Mouse (Mus musculus) layer of hippocampus, adult 9-10 months (tissue): Measurements from ENCODE around the gene Gm20604.

Experiments used
- DNase-seq: peaks from one replicate; pipeline ENCODE4 v3.0.0; 2022; ENCODE audit warnings: low spot score

Gene Gm20604

GRCm38 (mm10) chr12:102758403-102758756, at the start of gene Gm20604:
Gm20604 (minus strand) TSS chr12:102758672.
- DNase-seq, result no peak

DNA sequence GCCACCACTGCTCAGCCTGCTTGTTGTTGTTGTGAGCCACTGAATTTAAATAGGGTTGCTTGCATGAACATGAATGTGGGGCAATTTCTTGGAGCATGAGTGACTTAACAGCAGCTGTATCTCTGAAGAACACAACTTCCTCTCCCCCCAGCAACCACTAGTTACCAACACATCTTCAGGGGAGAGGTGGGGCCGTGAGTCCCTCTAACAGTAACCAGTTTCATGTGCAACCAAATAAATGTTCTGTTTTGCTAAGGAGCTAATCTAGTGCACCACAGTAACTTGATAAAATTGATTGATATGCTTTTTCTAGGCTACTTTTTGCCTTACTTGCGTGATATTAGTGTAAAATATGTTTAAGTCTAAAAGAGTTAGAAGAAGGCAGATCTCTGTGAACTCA, 41.1 kb upstream of the Gm20604 start:
- DNase-seq, result no peak

DNA sequence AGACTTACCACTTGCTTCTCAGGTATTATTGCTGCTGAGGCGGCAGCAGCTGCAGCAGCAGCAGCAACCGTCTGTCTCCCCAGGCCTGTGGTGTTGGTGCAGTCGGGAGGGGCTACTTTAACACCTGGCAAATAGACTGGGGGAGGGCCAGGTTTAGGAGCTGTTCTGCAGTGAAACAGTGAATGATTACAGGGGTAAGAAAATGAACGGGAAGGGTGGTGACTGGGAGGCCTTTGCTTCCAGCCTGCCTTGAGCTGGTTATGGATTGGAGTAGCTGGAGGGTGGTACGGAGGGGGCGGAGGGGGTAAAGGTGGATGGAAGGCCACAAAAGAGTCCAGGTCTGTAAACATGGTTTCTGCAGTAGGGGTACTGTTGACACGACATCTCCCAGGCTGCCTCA, 29.5 kb upstream of the Gm20604 start:
- no peak for DNase-seq

DNA sequence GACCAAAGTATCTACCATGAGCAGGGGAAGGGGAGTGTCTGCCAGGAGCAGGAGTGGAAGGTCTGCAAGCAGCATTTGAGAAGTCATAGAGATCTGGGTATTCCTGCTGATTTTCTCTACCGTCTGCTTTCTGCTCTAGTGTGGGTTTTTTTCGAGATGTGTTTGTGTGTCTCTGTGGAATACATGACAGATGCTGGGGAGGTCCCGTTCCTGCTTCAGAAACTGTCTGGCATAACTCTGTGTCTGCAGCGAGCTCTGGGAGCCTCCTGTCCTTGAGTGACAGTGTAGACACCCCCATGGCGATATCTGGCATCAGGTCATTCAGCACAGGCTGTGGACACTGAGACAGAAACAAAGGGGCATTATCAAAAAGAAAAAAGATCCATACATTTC, 27.1 kb upstream of the Gm20604 start:
- peak; percentile 13 for DNase-seq

DNA sequence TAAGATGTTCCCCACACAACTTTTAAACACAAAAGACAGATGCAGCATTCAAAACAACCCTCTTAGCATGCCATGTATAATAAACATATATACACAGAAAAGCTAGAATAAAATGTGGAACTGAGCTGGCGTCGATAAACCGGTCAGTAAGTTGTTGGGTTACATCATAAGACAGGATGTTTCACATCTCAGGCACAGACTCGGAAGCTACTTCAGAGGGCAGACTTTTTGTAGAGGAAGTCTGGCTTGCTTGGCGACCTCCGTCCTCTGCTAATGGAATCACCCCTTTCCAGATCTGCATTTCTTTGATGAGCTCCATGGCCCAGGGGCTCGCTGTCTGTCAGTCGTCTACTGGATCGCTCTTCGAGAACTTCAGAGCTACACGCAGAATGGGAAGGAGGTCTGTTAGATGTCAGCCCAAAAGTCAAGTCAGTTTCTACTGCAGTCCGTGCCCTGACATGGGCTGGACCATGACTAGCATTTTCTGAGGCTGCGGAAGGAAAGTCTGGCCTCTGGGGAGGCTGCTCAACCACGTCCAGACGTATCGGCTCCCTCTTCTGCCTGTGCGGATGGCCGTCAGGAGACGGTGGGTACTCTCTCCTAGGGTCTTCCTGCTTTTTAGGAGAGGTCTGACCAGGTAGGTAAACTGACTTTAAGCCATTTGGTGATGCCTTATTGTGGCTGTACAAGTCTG, 26.6 kb upstream of the Gm20604 start:
- no peak for DNase-seq

DNA sequence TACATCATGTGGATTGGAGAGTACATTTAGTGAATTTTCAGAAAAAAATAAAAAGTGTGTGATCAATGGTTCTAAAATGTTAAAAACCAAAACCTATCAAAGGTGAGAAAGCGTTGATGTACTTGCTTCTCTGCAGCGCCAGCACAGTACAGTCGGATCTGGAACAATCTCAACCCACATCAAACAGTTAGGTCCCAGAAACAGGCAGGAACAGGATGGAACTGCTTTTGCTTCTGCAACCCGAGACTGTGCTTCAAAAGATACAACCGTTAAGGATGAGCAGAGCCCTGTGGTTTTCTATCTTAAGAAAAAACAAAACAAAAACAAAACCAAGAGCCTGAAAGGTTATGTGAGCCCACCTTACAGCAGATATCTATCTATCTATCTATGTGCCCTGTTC, 24.4 kb upstream of the Gm20604 start:
- DNase-seq, result no peak

DNA sequence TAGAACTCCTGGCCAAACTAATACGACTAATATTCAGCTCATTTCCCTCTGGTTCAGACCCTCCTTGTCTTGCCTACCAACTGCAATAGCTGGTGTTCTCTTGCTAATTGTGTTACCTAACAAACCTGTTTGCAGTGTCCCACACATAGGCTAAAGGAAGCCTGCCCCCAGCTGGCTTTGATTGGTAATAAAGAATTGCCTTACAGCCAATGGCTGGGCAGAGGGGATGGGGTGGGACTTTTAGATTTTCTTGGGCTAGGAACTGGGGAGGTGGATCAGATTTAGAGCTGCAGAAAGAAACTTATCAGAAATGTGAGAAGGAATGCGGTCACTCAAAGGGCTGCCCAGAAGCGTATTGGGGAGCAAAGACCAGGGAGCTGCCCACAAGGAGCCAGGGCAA, 21.0 kb upstream of the Gm20604 start:
- no peak for DNase-seq

- DNase-seq, result no peak
These were observed 19.7 kb upstream of the Gm20604 start for GRCm38 (mm10) chr12:102778151-102778550.

DNA sequence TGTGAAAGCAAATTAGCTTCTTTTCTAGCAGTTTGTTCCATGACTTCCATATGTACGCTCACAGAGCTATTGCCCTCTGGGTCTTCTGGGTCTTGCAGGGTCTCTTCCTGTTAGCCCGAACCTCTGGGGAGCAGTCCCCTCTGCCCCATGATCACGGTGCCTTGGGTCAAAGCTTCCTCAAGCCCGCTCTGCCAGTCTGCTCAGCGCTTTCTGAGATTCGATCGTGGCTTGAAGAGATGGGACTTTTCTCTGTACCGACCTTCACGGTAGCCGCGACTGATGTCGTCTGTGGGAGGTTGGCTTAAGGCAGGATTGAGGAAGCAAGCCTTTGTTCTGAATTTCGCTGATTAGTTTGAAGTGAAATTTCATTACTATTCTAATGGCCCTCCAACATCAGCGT, 17.6 kb upstream of the Gm20604 start:
- no peak for DNase-seq

DNA sequence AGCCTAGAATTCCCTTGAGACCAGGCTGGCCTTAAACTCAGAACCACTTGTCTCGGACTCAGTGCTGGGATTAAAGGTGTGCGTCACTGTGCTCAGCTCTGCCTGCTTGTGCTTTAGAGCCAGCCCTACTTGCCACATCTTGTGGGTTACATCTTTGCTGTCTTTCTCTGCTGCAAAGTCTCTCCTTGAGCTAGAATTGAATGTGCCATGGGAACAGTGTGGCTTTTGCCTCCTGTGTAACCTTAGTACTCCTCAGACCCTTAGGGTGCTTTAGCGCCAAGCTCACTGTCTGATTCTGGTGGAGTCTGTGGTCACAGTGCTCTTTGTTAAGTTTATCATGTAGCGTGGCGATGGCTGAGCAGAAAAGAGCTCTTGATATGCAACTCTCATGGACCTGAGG, 14.2 kb upstream of the Gm20604 start:
- no peak for DNase-seq

DNA sequence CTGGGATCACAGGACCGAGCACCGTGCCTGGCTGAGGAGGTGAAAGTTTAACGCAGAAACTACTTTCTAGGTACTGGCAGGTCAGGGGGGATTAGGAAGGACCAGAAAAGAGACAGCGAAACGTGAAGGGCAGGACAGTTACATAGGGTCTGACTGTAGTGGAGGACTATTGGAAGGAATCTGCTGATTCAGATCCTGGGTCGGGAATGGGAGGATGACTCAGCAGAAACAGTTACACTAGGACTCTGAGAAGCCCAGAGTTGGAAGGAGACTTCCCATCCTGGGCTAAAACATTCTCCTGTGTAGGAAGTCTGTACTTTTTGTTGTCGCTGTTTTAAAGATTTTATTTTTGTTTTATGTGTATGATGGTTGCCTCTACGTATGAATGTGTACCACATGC, 13.1 kb upstream of the Gm20604 start:
- DNase-seq, result no peak

GRCm38 (mm10) chr12:102769000-102769399, 10.5 kb upstream of the Gm20604 start:
- DNase-seq, result no peak

GRCm38 (mm10) chr12:102763696-102764095, 5.2 kb upstream of the Gm20604 start:
- no peak for DNase-seq

- DNase-seq, result no peak
These were observed 3.2 kb upstream of the Gm20604 start for GRCm38 (mm10) chr12:102761668-102762067.

DNA sequence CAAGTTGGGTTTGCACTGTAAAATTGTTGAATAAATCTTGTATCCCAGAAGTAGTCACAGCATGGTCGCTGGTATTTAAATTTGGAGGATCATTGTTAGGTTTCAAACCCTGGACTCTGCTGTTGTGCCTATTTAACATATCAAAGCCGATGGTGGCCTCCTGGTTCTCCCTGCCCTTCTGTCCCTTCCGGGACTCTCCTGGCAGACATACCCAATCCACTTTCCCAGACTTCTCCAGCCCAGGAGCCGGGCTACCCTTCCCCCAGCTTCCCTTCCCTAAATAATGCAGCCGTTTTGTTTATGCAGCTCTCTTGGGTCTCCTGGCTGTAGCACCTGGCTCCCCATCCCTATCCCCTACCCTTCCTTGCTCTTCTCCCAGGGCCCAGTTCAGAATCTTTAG, 464 bp upstream of the Gm20604 start:
- no peak for DNase-seq

DNA sequence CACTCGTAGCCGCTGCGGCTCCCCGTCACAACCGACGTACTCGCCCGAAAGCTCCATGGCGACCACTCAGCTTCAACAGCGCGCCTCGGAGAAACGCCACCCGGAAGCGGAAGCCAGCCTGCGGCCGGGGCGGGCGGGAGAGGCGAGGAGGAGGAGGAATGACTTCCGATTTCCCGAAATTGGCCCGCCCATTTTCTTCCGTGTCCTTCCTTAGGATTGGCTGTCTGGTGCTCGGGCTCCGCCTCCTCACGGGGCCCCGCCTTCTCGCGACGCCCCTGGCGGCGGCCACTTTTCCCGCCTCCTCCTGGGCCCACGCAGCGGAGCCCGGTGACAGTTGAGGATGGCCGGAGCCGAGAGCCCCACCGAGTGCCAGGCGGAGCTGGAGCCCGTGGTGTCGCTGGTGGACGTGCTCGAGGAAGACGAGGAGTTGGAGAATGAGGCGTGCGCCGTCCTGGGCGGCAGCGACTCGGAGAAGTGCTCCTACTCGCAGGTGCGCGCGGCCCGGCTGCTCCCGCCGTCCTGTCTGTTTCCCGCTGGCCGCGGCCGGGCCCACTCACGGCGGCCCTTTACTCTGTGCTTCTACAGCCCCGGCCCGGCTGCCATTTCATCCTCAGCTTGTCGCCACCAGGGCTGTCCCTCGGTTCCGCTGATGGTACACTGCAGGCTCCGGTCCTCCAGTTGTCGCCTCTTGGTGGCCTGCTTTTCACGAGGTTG, 626 bp downstream of the Gm20604 start, which contains the start of the genes Gm28051, Gon7 and Ubr7:
Gm28051 (minus strand) TSS at position 77 of the 714 bp plus-strand sequence.
Gon7 (minus strand) TSS at position 115 of the 714 bp plus-strand sequence.
Ubr7 (plus strand) TSS at position 279 of the 714 bp plus-strand sequence.
- peak; percentile 83 for DNase-seq

- no peak for DNase-seq
These were observed 1.3 kb downstream of the Gm20604 start for GRCm38 (mm10) chr12:102757055-102757688.

DNA sequence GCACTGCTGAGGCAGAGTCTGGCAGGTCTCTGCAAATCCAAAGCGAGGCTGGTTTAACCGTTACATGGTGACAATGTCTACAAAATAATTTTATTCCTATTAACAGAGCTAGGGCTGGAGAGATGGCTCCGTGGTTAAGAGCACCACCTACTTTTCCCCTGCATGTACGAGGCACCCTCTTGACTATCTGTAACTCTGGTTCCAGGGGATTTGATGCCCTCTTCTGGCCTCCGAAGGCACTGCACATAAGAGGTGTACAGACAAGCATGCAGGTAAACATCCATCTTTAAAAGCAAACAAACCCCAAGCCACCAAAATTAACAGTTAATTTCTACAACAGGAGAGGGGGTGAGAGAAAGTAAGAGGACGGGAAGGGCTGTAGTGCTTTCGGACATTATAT, 2.2 kb downstream of the Gm20604 start:
- DNase-seq, result no peak

DNA sequence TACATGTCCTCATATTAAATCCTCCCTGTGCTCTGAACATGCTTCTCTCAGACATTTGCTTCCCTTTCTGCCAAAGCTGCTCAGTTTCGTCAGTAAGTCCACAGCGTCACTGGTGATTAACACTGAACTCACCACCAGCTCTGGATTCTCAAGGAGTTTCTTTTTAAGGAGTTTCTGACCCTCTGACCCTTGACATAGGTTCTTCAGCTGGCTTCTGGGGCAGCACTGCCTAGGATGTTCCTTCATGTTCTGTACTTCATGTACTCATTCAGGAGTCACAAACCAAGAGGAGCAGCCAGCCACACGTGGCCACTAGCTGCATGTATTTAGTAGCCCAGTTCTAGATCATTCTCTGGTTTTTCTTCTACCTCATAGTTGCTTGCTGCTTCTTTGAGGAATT, 10.2 kb downstream of the Gm20604 start:
- no peak for DNase-seq

- DNase-seq, result no peak
These were observed 13.6 kb downstream of the Gm20604 start for GRCm38 (mm10) chr12:102744839-102745238.

GRCm38 (mm10) chr12:102743589-102744574, 14.6 kb downstream of the Gm20604 start, which contains the start of the genes Moap1 and Tmem251:
Moap1 (minus strand) TSS chr12:102743661.
Tmem251 (plus strand) TSS chr12:102743762.
- no peak for DNase-seq
